Mouse (Mus musculus): ENCODE measurements around the gene Brip1. TPM values are rescaled to one million over a fixed set of nuclear protein-coding genes. Genes with fewer than 3 reads are reported as not detected.

Brip1 gene
- polyA plus RNA-seq, 1 experiment from 2014 or later: 11.7 TPM

- no peaks in the 10 kb centered on the region for H3K36me3 ChIP-seq (replicated peaks)
- no peak overlapping the region for H3K4me3 ChIP-seq
- H3K9me3 ChIP-seq: no peaks in the 10 kb centered on the region
- H3K27me3 ChIP-seq (ENCODE audit: poor library complexity, severe bottlenecking): no peaks in the 10 kb centered on the region
- WGBS: 82% methylated on average over 8 of the region's 8 CpGs
- DNase-seq (ENCODE audit: extremely low spot score, low spot score): no peak
- no peak overlapping the region for H3K27ac ChIP-seq
- H3K4me1 ChIP-seq: peaks cover 10% of the 10 kb centered on the region
Measured at GRCm38 (mm10) chr11:86050430-86051280, 150.3 kb downstream of the Brip1 start.

GRCm38 (mm10) chr11:86039994-86040393, 161.0 kb downstream of the Brip1 start:
- Histone ChIP-seq H3K4me1 (peaks cover 12% of the 10 kb centered on the region; the same call in 1 of the 2 replicates), H3K36me3 (replicated peaks) (no peaks in the 10 kb centered on the region), H3K9me3 (no peaks in the 10 kb centered on the region), H3K4me3 (no peak overlapping the region), H3K27me3 (ENCODE audit: poor library complexity, severe bottlenecking) (peaks cover 6% of the 10 kb centered on the region; the same call in 1 of the 2 replicates), H3K27ac (0 out of 2 replicates have a peak overlapping the region, but pooled peaks have one; percentile 20)
- DNase-seq (ENCODE audit: extremely low spot score, low spot score): no peak
- WGBS: 76% methylated on average over 5 of the region's 5 CpGs

GRCm38 (mm10) chr11:86039355-86039754, 161.6 kb downstream of the Brip1 start:
- H3K4me1 ChIP-seq: peaks cover 12% of the 10 kb centered on the region; the same call in 1 of the 2 replicates
- peak overlapping the region; percentile 20; the same call in 1 of the 2 replicates for H3K27ac ChIP-seq
- H3K27me3 ChIP-seq (ENCODE audit: poor library complexity, severe bottlenecking): peaks cover 6% of the 10 kb centered on the region; the same call in 1 of the 2 replicates
- DNase-seq (ENCODE audit: extremely low spot score, low spot score): no peak
- H3K9me3 ChIP-seq: no peaks in the 10 kb centered on the region
- whole genome bisulfite sequencing: 68% methylated on average over 8 of the region's 8 CpGs
- H3K36me3 ChIP-seq (replicated peaks): no peaks in the 10 kb centered on the region
- H3K4me3 ChIP-seq: no peak overlapping the region

- Histone ChIP-seq H3K4me3 (no peak overlapping the region), H3K27me3 (ENCODE audit: poor library complexity, severe bottlenecking) (peaks cover 6% of the 10 kb centered on the region; the same call in 1 of the 2 replicates), H3K9me3 (no peaks in the 10 kb centered on the region), H3K4me1 (peaks cover 12% of the 10 kb centered on the region; the same call in 1 of the 2 replicates), H3K36me3 (replicated peaks) (no peaks in the 10 kb centered on the region), H3K27ac (no peak overlapping the region)
- 90% methylated on average over 13 of the region's 13 CpGs for WGBS
- DNase-seq (ENCODE audit: extremely low spot score, low spot score): no peak
Measured at GRCm38 (mm10) chr11:86038701-86039100, 162.3 kb downstream of the Brip1 start.

GRCm38 (mm10) chr11:86032910-86033309, 168.1 kb downstream of the Brip1 start:
- no peaks in the 10 kb centered on the region for H3K36me3 ChIP-seq (replicated peaks)
- H3K4me3 ChIP-seq: no peak overlapping the region
- H3K27me3 ChIP-seq (ENCODE audit: poor library complexity, severe bottlenecking): peaks cover 16% of the 10 kb centered on the region; the same call in 1 of the 2 replicates
- no peak overlapping the region for H3K27ac ChIP-seq
- H3K9me3 ChIP-seq: no peaks in the 10 kb centered on the region
- no peaks in the 10 kb centered on the region for H3K4me1 ChIP-seq
- no peak for DNase-seq (ENCODE audit: extremely low spot score, low spot score)
- WGBS: 80% methylated on average over 4 of the region's 4 CpGs

- DNase-seq (ENCODE audit: extremely low spot score, low spot score): no peak
- no peaks in the 10 kb centered on the region for H3K36me3 ChIP-seq (replicated peaks)
- H3K27me3 ChIP-seq (ENCODE audit: poor library complexity, severe bottlenecking): peaks cover 10% of the 10 kb centered on the region; the same call in 1 of the 2 replicates
- H3K9me3 ChIP-seq: no peaks in the 10 kb centered on the region
- H3K4me3 ChIP-seq: no peak overlapping the region
- no peak overlapping the region for H3K27ac ChIP-seq
- H3K4me1 ChIP-seq: peaks cover 11% of the 10 kb centered on the region; the same call in 1 of the 2 replicates
- WGBS: 80% methylated on average over 5 of the region's 5 CpGs
Measured at GRCm38 (mm10) chr11:86028034-86028433, 173.0 kb downstream of the Brip1 start.

- H3K27me3 ChIP-seq (ENCODE audit: poor library complexity, severe bottlenecking): no peaks in the 10 kb centered on the region; the same call in 1 of the 2 replicates
- H3K4me1 ChIP-seq: peaks cover 11% of the 10 kb centered on the region; the same call in 1 of the 2 replicates
- DNase-seq (ENCODE audit: extremely low spot score, low spot score): no peak
- WGBS: 21% methylated on average over 7 of the region's 7 CpGs
- H3K9me3 ChIP-seq: no peaks in the 10 kb centered on the region
- H3K36me3 ChIP-seq (replicated peaks): no peaks in the 10 kb centered on the region
- H3K4me3 ChIP-seq: no peak overlapping the region
- no peak overlapping the region for H3K27ac ChIP-seq
Measured at GRCm38 (mm10) chr11:86026556-86027194, 174.3 kb downstream of the Brip1 start.

GRCm38 (mm10) chr11:86022439-86022838, 178.6 kb downstream of the Brip1 start:
- H3K36me3 ChIP-seq (replicated peaks): no peaks in the 10 kb centered on the region
- no peaks in the 10 kb centered on the region for H3K9me3 ChIP-seq
- DNase-seq (ENCODE audit: extremely low spot score, low spot score): no peak
- H3K4me3 ChIP-seq: no peak overlapping the region
- peaks cover 14% of the 10 kb centered on the region for H3K4me1 ChIP-seq
- no peaks in the 10 kb centered on the region; the same call in 1 of the 2 replicates for H3K27me3 ChIP-seq (ENCODE audit: poor library complexity, severe bottlenecking)
- 84% methylated on average over 4 of the region's 4 CpGs for WGBS
- H3K27ac ChIP-seq: no peak overlapping the region

- Histone ChIP-seq H3K27ac (no peak overlapping the region), H3K36me3 (replicated peaks) (no peaks in the 10 kb centered on the region), H3K9me3 (no peaks in the 10 kb centered on the region), H3K4me3 (no peak overlapping the region), H3K27me3 (ENCODE audit: poor library complexity, severe bottlenecking) (no peaks in the 10 kb centered on the region; the same call in 1 of the 2 replicates), H3K4me1 (peaks cover 7% of the 10 kb centered on the region)
- WGBS: 54% methylated on average over 1 of the region's 1 CpGs
- no peak for DNase-seq (ENCODE audit: extremely low spot score, low spot score)
Measured at GRCm38 (mm10) chr11:86020033-86020432, 181.0 kb downstream of the Brip1 start.

GRCm38 (mm10) chr11:86016242-86016641, 184.8 kb downstream of the Brip1 start:
- no peak overlapping the region for H3K4me3 ChIP-seq
- H3K4me1 ChIP-seq: peaks cover 6% of the 10 kb centered on the region
- no peak for DNase-seq (ENCODE audit: extremely low spot score, low spot score)
- WGBS: 90% methylated on average over 11 of the region's 11 CpGs
- no peaks in the 10 kb centered on the region for H3K36me3 ChIP-seq (replicated peaks)
- H3K9me3 ChIP-seq: no peaks in the 10 kb centered on the region
- H3K27ac ChIP-seq: no peak overlapping the region
- H3K27me3 ChIP-seq (ENCODE audit: poor library complexity, severe bottlenecking): no peaks in the 10 kb centered on the region

- WGBS: 82% methylated on average over 2 of the region's 2 CpGs
- no peak for DNase-seq (ENCODE audit: extremely low spot score, low spot score)
Measured at GRCm38 (mm10) chr11:86013087-86013486, 187.9 kb downstream of the Brip1 start.

GRCm38 (mm10) chr11:86010458-86010857, 190.5 kb downstream of the Brip1 start:
- DNase-seq (ENCODE audit: extremely low spot score, low spot score): no peak
- no peaks in the 10 kb centered on the region for H3K27me3 ChIP-seq (ENCODE audit: poor library complexity, severe bottlenecking)
- no peak overlapping the region for H3K27ac ChIP-seq
- H3K4me3 ChIP-seq: no peak overlapping the region
- no peaks in the 10 kb centered on the region for H3K9me3 ChIP-seq
- no peaks in the 10 kb centered on the region for H3K4me1 ChIP-seq
- 92% methylated on average over 4 of the region's 4 CpGs for WGBS
- H3K36me3 ChIP-seq (replicated peaks): no peaks in the 10 kb centered on the region

More at GRCm38 (mm10) chr11:86013087-86013486, 187.9 kb downstream of the Brip1 start:
- H3K9me3 ChIP-seq: no peaks in the 10 kb centered on the region
- H3K27ac ChIP-seq: no peak overlapping the region
- H3K27me3 ChIP-seq (ENCODE audit: poor library complexity, severe bottlenecking): no peaks in the 10 kb centered on the region
- no peaks in the 10 kb centered on the region for H3K36me3 ChIP-seq (replicated peaks)
- peaks cover 6% of the 10 kb centered on the region for H3K4me1 ChIP-seq
- no peak overlapping the region for H3K4me3 ChIP-seq
